Mouse (Mus musculus) small intestine, adult 2 months (tissue): ENCODE results near the gene Tmem181a. TPM values are rescaled to one million over a fixed set of nuclear protein-coding genes. Genes with fewer than 3 reads are reported as not detected.
"Not testable (repeated sequence)": the region's sequence is repeated elsewhere in the genome, so short reads cannot be mapped to it uniquely, and the experiment has no call there.

Experiments used
- H3K27ac ChIP-seq: fragments of 200-500 bp; 2 replicates; pipeline ENCODE4 v1.5.1; 2012; ENCODE audit warnings: low read depth, low read length, control low read depth, inconsistent platforms; ENCODE audit not compliant: insufficient read depth
- H3K27me3 ChIP-seq: fragments of 200-500 bp; 2 replicates; pipeline ENCODE4 v1.6.1; 2012; ENCODE audit warnings: mild to moderate bottlenecking, moderate library complexity, low read length, inconsistent platforms; ENCODE audit not compliant: control insufficient read depth, insufficient read depth
- H3K36me3 ChIP-seq: fragments of 200-500 bp; 2 replicates; pipeline ENCODE4 v1.6.1; 2012; ENCODE audit warnings: mild to moderate bottlenecking, low read length, control low read depth, inconsistent platforms; ENCODE audit not compliant: control insufficient read depth, insufficient read depth
- H3K4me1 ChIP-seq: fragments of 200-500 bp; 2 replicates; pipeline ENCODE4 v1.6.1; 2012; ENCODE audit warnings: low read length, inconsistent platforms, mixed read lengths; ENCODE audit not compliant: control insufficient read depth, insufficient read depth, insufficient read length
- H3K4me3 ChIP-seq: fragments of 200-500 bp; 2 replicates; pipeline ENCODE4 v1.5.1; 2012; ENCODE audit warnings: low read depth, mild to moderate bottlenecking, control low read depth, inconsistent platforms, low read length, moderate library complexity
- WGBS: fragments of 180-500 bp; shearing (Covaris S2); methylation state at CpG from one replicate; pipeline ENCODE4 v1.1.7; 2018; 5-methylcytosine and 5-hydroxymethylcytosine counted together
- polyA plus RNA-seq: library from polyadenylated mRNA; depleted of rRNA; stranded (reverse); fragments of >200 nt; gene quantifications from 2 replicates; pipeline ENCODE4 v1.2.3, GENCODE M21; 2012

Tmem181a gene
- polyA plus RNA-seq, 1 experiment, result 19.9 TPM

- not testable (repeated sequence) for H3K27ac ChIP-seq, H3K4me1 ChIP-seq, H3K4me3 ChIP-seq, H3K36me3 ChIP-seq, H3K27me3 ChIP-seq
- 32% methylated on average over 8 of the region's 8 CpGs for WGBS
Observed at GRCm38 (mm10) chr17:6279205-6279604, 22.5 kb downstream of the Tmem181a start.

DNA sequence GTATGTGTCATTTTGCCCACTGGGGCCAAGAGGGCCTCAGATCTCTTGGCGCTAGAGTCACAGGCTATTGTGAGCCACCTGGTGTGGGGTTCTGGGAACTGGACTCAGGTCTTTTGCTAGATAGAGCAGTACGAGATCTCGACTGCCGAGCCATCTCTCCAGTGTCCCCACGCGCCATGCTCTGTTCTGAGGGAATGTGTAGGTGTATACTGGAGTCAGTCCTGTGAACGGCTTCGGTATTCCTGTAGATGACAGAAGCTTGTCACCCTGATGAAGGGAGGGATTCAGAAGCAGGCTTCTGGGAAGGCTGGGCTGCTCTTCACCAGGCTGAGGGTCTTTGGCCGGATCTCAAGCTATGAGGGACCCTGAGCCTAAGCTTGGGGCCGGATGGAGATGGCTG is 23.1 kb downstream of the Tmem181a start:
- H3K27me3 ChIP-seq, H3K4me1 ChIP-seq, H3K4me3 ChIP-seq, H3K27ac ChIP-seq, H3K36me3 ChIP-seq: not testable (repeated sequence)
- 95% methylated on average over 10 of the region's 10 CpGs for WGBS

DNA sequence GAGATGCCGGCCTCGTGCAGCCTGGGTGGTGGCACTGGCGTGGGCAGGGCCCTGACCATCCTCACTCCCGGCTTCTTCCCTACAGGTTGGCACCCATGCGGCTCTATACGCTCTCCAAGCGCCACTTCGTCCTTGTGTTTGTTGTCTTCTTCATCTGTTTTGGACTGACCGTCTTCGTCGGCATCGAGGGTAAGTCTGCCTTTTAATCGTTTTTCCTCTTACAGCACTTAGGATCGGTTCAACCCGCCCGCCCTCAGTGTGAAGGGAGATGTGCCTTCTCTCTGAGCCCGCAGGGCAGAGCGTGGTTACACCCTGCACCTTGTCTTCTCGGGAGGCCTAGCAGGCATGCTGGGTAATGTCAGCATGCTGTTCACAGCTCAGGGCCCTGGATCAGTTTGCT is 23.9 kb downstream of the Tmem181a start:
- not testable (repeated sequence) for H3K27me3 ChIP-seq, H3K4me1 ChIP-seq, H3K36me3 ChIP-seq, H3K4me3 ChIP-seq, H3K27ac ChIP-seq
- WGBS, result 97% methylated on average over 16 of the region's 19 CpGs

- not testable (repeated sequence) for H3K27ac ChIP-seq, H3K27me3 ChIP-seq, H3K4me3 ChIP-seq, H3K4me1 ChIP-seq, H3K36me3 ChIP-seq
- 84% methylated on average over 8 of the region's 10 CpGs for WGBS
Observed at GRCm38 (mm10) chr17:6283137-6283536, 26.5 kb downstream of the Tmem181a start.

GRCm38 (mm10) chr17:6286169-6286568 is 29.5 kb downstream of the Tmem181a start:
- H3K4me1 ChIP-seq, H3K27ac ChIP-seq, H3K27me3 ChIP-seq, H3K4me3 ChIP-seq, H3K36me3 ChIP-seq: not testable (repeated sequence)
- WGBS, result 91% methylated on average over 5 of the region's 5 CpGs

- H3K4me1 ChIP-seq, H3K27me3 ChIP-seq, H3K36me3 ChIP-seq, H3K27ac ChIP-seq, H3K4me3 ChIP-seq: not testable (repeated sequence)
- 85% methylated on average over 12 of the region's 12 CpGs for WGBS
Observed at GRCm38 (mm10) chr17:6289045-6289444, 32.4 kb downstream of the Tmem181a start.

- WGBS, result 100% methylated on average over 1 of the region's 5 CpGs
- H3K36me3 ChIP-seq, H3K4me1 ChIP-seq, H3K27me3 ChIP-seq, H3K27ac ChIP-seq, H3K4me3 ChIP-seq: not testable (repeated sequence)
Observed at GRCm38 (mm10) chr17:6293882-6294281, 37.2 kb downstream of the Tmem181a start.

GRCm38 (mm10) chr17:6297060-6297795 is 40.6 kb downstream of the Tmem181a start:
- H3K4me1 ChIP-seq, H3K27me3 ChIP-seq, H3K36me3 ChIP-seq, H3K27ac ChIP-seq, H3K4me3 ChIP-seq: not testable (repeated sequence)
- 90% methylated on average over 9 of the region's 15 CpGs for WGBS

DNA sequence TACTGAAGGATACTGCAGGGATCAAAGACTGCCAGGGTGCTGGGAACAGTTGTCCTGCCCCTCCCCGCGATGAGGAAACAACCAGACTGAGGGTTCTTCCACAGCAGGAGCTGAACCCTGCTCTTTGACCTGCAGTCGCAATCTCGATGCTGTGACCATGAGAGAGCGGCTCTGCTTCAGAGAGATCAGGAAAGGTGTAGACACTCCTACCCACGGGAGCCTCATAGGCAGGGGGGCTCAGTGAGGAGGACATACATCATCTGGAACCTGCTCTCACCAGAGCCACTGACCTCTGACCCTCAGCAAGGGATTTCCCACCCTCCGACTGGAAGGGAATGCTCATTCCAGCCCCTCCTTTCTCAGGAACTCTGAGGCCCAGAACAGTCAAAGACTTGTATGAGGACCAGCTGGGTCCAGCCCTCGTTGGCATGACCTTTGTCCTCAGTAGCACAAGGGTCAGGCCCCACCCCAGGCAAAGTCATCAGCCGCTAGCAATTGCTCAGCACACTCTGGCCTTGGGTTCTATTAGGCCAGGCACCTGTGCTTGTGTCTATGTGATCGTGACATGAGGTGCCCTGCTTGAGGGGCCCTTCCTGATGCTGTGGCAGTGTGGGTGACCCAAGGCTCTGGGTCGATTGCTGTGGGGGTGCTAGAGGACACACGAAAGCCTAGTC is 43.7 kb downstream of the Tmem181a start:
- H3K4me3 ChIP-seq, H3K4me1 ChIP-seq, H3K36me3 ChIP-seq, H3K27ac ChIP-seq, H3K27me3 ChIP-seq: not testable (repeated sequence)
- whole genome bisulfite sequencing, result 30% methylated on average over 9 of the region's 12 CpGs

DNA sequence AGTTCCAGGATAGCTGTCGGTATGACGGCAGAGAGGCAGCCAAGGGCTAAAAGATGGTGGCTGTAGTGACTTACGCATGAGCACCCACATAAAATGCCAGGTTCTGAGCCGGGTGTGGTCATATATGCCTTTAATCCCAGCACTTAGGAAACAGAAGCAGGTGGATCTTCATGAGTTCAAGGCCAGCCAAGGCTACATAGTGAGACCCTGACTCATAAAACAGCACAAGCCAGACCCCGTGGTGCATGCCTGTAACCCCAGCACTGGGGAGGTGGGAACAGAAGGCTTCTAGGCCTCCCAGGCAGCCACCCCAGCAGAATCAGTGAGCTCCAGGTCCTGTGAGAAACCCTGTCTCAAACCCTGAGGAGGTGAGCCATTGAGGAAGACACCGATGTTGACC is 48.2 kb downstream of the Tmem181a start:
- not testable (repeated sequence) for H3K36me3 ChIP-seq, H3K4me3 ChIP-seq, H3K27me3 ChIP-seq, H3K4me1 ChIP-seq, H3K27ac ChIP-seq
- 93% methylated on average over 5 of the region's 6 CpGs for WGBS

DNA sequence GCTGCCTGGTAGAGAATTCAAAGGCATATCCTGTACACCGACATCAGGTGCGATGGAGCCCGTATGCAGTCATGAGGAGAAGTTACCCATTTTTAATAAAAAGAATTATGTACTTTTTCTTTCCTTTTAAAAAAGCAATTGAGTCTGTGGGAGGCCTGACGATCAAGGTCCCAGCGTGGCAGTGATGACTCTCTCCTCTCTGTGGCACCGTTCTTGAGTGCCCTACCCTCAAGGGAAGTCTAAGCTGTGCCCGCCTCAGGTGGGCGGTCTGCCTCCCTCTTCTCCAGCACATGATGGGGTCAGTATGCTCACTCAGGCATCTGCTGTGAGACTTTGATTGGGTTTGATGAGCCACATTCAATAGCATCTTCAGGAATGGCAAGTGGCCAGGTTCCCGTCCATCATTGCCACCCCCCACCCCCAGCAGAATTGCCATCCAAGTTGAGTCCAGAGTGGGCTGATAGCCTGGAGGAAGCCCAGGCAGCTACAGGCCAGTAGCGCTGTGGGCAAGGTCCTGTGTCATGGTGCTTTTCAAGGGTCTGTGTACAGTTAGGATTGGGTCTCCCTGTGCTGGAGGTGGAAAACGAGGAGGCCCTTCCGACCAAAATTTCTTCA is 49.1 kb downstream of the Tmem181a start:
- 94% methylated on average over 12 of the region's 12 CpGs for WGBS
- H3K36me3 ChIP-seq, H3K4me1 ChIP-seq, H3K27ac ChIP-seq, H3K4me3 ChIP-seq, H3K27me3 ChIP-seq: not testable (repeated sequence)
